In the genomic region with DNA sequence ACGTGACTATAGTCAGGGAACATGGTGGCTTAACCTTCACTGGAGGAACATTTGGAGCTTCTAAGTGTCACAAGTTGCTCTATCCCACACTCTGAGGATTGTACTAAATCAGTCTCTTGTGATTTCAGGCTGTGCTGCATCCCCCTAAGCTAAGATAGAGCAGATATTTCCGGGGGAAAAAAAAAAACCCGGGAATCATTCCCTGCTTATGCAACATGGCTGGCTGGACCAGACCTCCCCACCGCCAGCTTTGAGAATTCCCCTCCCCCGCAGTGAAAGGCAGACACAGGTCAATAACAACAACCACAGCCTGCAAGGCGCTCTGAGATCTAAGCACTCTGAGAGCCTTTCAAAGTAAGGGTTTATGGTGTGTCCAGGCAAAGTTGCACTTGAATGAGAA, we compare ENCODE assay signal across 24 mouse cellular contexts.
DNase-seq lines count a peak whose midpoint lies in the region; ATAC-seq and TF ChIP-seq lines count a peak whose summit lies in the region.
"Had no signal": no experiment of that assay in that cellular context is flagged by ENCODE, and none has a peak within 500 bp of the region (broad histone marks: within the 10 kb centered on the region; RNA-seq: fewer than 3 reads in every experiment).

No protein-coding gene starts in this region.

- H3K4me2 ChIP-seq in kidney, embryonic 15.5 days = no peak overlapping the region
- H3K4me2 ChIP-seq: forebrain, embryonic 15.5 days; hindbrain, embryonic 13.5 days; liver, embryonic 13.5 days; midbrain, embryonic 15.5 days; neural tube, embryonic 13.5 days had no signal

- no peaks in the 10 kb centered on the region for H3K4me1 ChIP-seq in kidney, adult 2 months (ENCODE audit: control insufficient read depth, insufficient read depth, low read length)
- peaks cover 8% of the 10 kb centered on the region for H3K4me1 ChIP-seq in kidney, embryonic 15.5 days
- H3K4me1 ChIP-seq: forebrain, embryonic 15.5 days; hindbrain, embryonic 13.5 days; midbrain, embryonic 15.5 days; neural tube, embryonic 13.5 days had no signal

- H3K9me3 ChIP-seq in kidney, embryonic 15.5 days (replicated peaks) = no peaks in the 10 kb centered on the region
- H3K9me3 ChIP-seq: embryonic facial prominence, embryonic 10.5 days; forebrain, embryonic 15.5 days; hindbrain, embryonic 13.5 days; liver, embryonic 13.5 days; midbrain, embryonic 15.5 days; neural tube, embryonic 13.5 days had no signal

- ATAC-seq in kidney, embryonic 15.5 days (replicated peaks; ENCODE audit: low FRiP score) = no peak
- ATAC-seq: CD4-positive, CD25-positive, alpha-beta regulatory T cell, adult 4 months; forebrain, embryonic 15.5 days; inflammation-experienced regulatory T-cells, adult 6 months; midbrain, embryonic 15.5 days had no signal

- no peak overlapping the region for H3K9ac ChIP-seq in kidney, embryonic 15.5 days
- H3K9ac ChIP-seq: forebrain, embryonic 15.5 days; hindbrain, embryonic 13.5 days; liver, embryonic 13.5 days; midbrain, embryonic 15.5 days; neural tube, embryonic 13.5 days had no signal

- TF ChIP-seq POLR2A in kidney, adult 2 months (IDR thresholded peaks at IDR 0.05; ENCODE audit: low read depth, low read length) = no peak

- TF ChIP-seq CTCF in gastrocnemius, adult 2 months (IDR thresholded peaks at IDR 0.05) = no peak
- no peak for TF ChIP-seq CTCF in kidney, adult 2 months (conservative IDR thresholded peaks at IDR 0.05; ENCODE audit: insufficient read depth, insufficient read length, low read depth, low read length)

- DNase-seq in gastrocnemius, adult 2 months = peak; percentile 49
- DNase-seq in gastrocnemius, adult 8-10 months (ENCODE audit: low spot score in 2 of 2) = no peak
- DNase-seq in kidney, adult 2 months = peak; percentile 38
- DNase-seq in lung, postnatal 10 days = peak; percentile 34
- DNase-seq in lung, postnatal 4 days = no peak
- DNase-seq in heart, postnatal 25 days (ENCODE audit: low spot score) = peak; percentile 40
- DNase-seq in layer of hippocampus, postnatal 14 days (ENCODE audit: low spot score in 2 of 2) = no peak
- DNase-seq: cerebellum, adult 11-12 months; kidney, adult 8-10 months; layer of hippocampus, postnatal 36 days; liver, embryonic 13.5 days; retina, postnatal 1 day; right cerebral cortex, postnatal 25 days; thymus, adult 18-20 months; thymus, postnatal 4 days had no signal

- peak overlapping the region; percentile 43; the same call in 1 of the 2 replicates for H3K27ac ChIP-seq in gastrocnemius, adult 2 months
- no peak overlapping the region for H3K27ac ChIP-seq in kidney, adult 2 months (ENCODE audit: insufficient read depth, low read depth, low read length)
- no peak overlapping the region for H3K27ac ChIP-seq in kidney, embryonic 15.5 days
- H3K27ac ChIP-seq: embryonic facial prominence, embryonic 10.5 days; forebrain, embryonic 15.5 days; hindbrain, embryonic 13.5 days; layer of hippocampus, adult 2 months; liver, embryonic 13.5 days; midbrain, embryonic 15.5 days; neural tube, embryonic 13.5 days had no signal

- intact Hi-C loops in gastrocnemius, adult 2 months (cut with DNase I) = no loop called here
- intact Hi-C loops in heart, postnatal 25 days (cut with DNase I) = no loop called here

- 61% methylated on average over 6 of the region's 6 CpGs for WGBS in kidney, adult 2 months
- WGBS in kidney, embryonic 15.5 days = 61% methylated on average over 6 of the region's 6 CpGs

- H3K36me3 ChIP-seq in kidney, adult 2 months (ENCODE audit: control insufficient read depth, insufficient read depth, low read length) = no peaks in the 10 kb centered on the region
- no peaks in the 10 kb centered on the region for H3K36me3 ChIP-seq in kidney, embryonic 15.5 days
- H3K36me3 ChIP-seq: embryonic facial prominence, embryonic 10.5 days; forebrain, embryonic 15.5 days; hindbrain, embryonic 13.5 days; liver, embryonic 13.5 days; midbrain, embryonic 15.5 days; neural tube, embryonic 13.5 days had no signal

- H3K4me3 ChIP-seq in gastrocnemius, adult 2 months = no peak overlapping the region
- no peak overlapping the region for H3K4me3 ChIP-seq in kidney, adult 2 months (ENCODE audit: insufficient read depth, low read depth, low read length)
- no peak overlapping the region for H3K4me3 ChIP-seq in kidney, embryonic 15.5 days (replicated peaks)
- H3K4me3 ChIP-seq: embryonic facial prominence, embryonic 10.5 days; forebrain, embryonic 15.5 days; hindbrain, embryonic 13.5 days; layer of hippocampus, adult 2 months; liver, embryonic 13.5 days; midbrain, embryonic 15.5 days; neural tube, embryonic 13.5 days had no signal

- H3K27me3 ChIP-seq in kidney, adult 2 months (replicated peaks; ENCODE audit: control insufficient read depth, insufficient read depth, low read length) = no peaks in the 10 kb centered on the region
- H3K27me3 ChIP-seq in kidney, embryonic 15.5 days = no peaks in the 10 kb centered on the region
- H3K27me3 ChIP-seq: forebrain, embryonic 15.5 days; hindbrain, embryonic 13.5 days; liver, embryonic 13.5 days; midbrain, embryonic 15.5 days; neural tube, embryonic 13.5 days had no signal

Comparison
In these comparisons a context has a peak if more than half of its experiments do, and no peak if none do; other contexts are left out.
1. DNase-seq: peak in gastrocnemius, adult 2 months (single experiment), kidney, adult 2 months (single experiment), lung, postnatal 10 days (single experiment) and heart, postnatal 25 days (single experiment); none in gastrocnemius, adult 8-10 months (0 of 2), lung, postnatal 4 days (0 of 2) and layer of hippocampus, postnatal 14 days (0 of 2).